Mouse (Mus musculus) liver, embryonic 14.5 days (tissue): Measurements from ENCODE around the gene Cmas. TPM values are rescaled to one million over a fixed set of nuclear protein-coding genes. Genes with fewer than 3 reads are reported as not detected.

Experiments
- ATAC-seq: fragments of 200-750 bp; cut with Nextera tagmentation; 2 replicates; pipeline ENCODE4 v1.8.0; 2017; ENCODE audit warnings: moderate number of reproducible peaks, mild to moderate bottlenecking, moderate library complexity; ENCODE audit not compliant: insufficient read depth
- DNase-seq, 3 experiments: peaks; one replicate each; pipeline ENCODE4 v3.0.0-alpha.2; 2012 to 2013; ENCODE audit warnings: low read depth in 3 of 3, low spot score in 3 of 3
- H3K27ac ChIP-seq: fragments of 300-500 bp; sonication (generic); 2 replicates; pipeline ENCODE4 v1.5.1; 2014; ENCODE audit warnings: moderate library complexity, mild to moderate bottlenecking, control low read depth, inconsistent platforms
- H3K27me3 ChIP-seq: fragments of 300-500 bp; sonication (generic); 2 replicates; pipeline ENCODE4 v1.6.1; 2014; ENCODE audit warnings: mild to moderate bottlenecking, low read length, moderate library complexity; ENCODE audit not compliant: control insufficient read depth, insufficient read depth
- H3K36me3 ChIP-seq: fragments of 300-500 bp; sonication (generic); replicated peaks from 2 replicates; pipeline ENCODE4 v1.6.1; 2014; ENCODE audit warnings: low read depth; ENCODE audit not compliant: control insufficient read depth, insufficient read depth
- H3K4me1 ChIP-seq, 2 experiments: fragments of 200-500 bp in 1 of 2; fragments of 300-500 bp in 1 of 2; sonication (generic) in 1 of 2; replicated peaks; 2 replicates each; pipeline ENCODE4 v1.6.1; 2012 to 2014; ENCODE audit warnings: antibody characterized with exemption in 1 of 2, inconsistent platforms in 1 of 2, low read length in 1 of 2; ENCODE audit not compliant: control insufficient read depth in 2 of 2, insufficient read depth in 2 of 2
- H3K4me2 ChIP-seq: fragments of 300-500 bp; sonication (generic); 2 replicates; pipeline ENCODE4 v1.6.1; 2014; ENCODE audit warnings: low read depth, mild to moderate bottlenecking, control low read depth, moderate library complexity
- H3K4me3 ChIP-seq, 2 experiments: fragments of 200-500 bp in 1 of 2; fragments of 300-500 bp in 1 of 2; sonication (generic) in 1 of 2; 2 replicates each; pipeline ENCODE4 v1.5.1; 2012 to 2014; ENCODE audit warnings: low read depth in 2 of 2, low read length in 2 of 2, mild to moderate bottlenecking in 2 of 2, control low read depth in 1 of 2, inconsistent platforms in 1 of 2, moderate library complexity in 1 of 2; ENCODE audit not compliant: insufficient read depth in 1 of 2
- H3K9ac ChIP-seq: fragments of 300-500 bp; sonication (generic); replicated peaks from 2 replicates; pipeline ENCODE4 v1.6.1; 2014; ENCODE audit warnings: mild to moderate bottlenecking, control low read depth, moderate library complexity
- H3K9me3 ChIP-seq: fragments of 300-500 bp; sonication (generic); 2 replicates; pipeline ENCODE4 v1.6.1; 2016; ENCODE audit warnings: low read length, mixed read lengths; ENCODE audit not compliant: control insufficient read depth
- CTCF ChIP-seq: IDR thresholded peaks from 2 replicates; pipeline ENCODE4 v1.5.1; 2016; ENCODE audit warnings: antibody characterized with exemption, low read depth, control low read depth
- EP300 ChIP-seq: IDR thresholded peaks from 2 replicates; pipeline ENCODE4 v1.6.1; 2016; ENCODE audit warnings: antibody characterized with exemption, low read depth
- WGBS: fragments of 180-500 bp; shearing (Covaris S2); extraction: QIAGEN DNeasy Blood & Tissue Kit; methylation state at CpG from one replicate; pipeline ENCODE4 v1.1.7; 2014; ENCODE audit not compliant: insufficient replicate concordance; 5-methylcytosine and 5-hydroxymethylcytosine counted together
- polyA plus RNA-seq, 2 experiments: library from polyadenylated mRNA; depleted of rRNA in 1 of 2; stranded (reverse) in 1 of 2; unstranded in 1 of 2; fragments of >200 nt; fragmentation: Nextera tagmentation in 1 of 2; extraction: Ambion mirVana in 1 of 2; gene quantifications; 2 replicates each; pipeline versions ENCODE4 v1.2.1 to v1.2.3; 2012 to 2014

Cmas gene
- polyA plus RNA-seq, 2 experiments, result 80.7 to 176 TPM

GRCm38 (mm10) chr6:142795655-142796441 is 39.4 kb downstream of the Cmas start:
- Histone ChIP-seq H3K4me1 (peaks cover 0 to 10% of the 10 kb centered on the region in 2 experiments; a peak in 2 of 4 replicates), H3K36me3 (no peaks in the 10 kb centered on the region), H3K4me2 (no peak overlapping the region), H3K27me3 (no peaks in the 10 kb centered on the region), H3K27ac (no peak overlapping the region), H3K4me3 (no peak overlapping the region), H3K9me3 (no peaks in the 10 kb centered on the region), H3K9ac (no peak overlapping the region)
- no peak for ATAC-seq
- no peak for DNase-seq
- no peak for TF ChIP-seq CTCF
- TF ChIP-seq EP300, result no peak
- 64% methylated on average over 15 of the region's 15 CpGs for WGBS

- H3K27me3 ChIP-seq, result no peaks in the 10 kb centered on the region
- no peak overlapping the region for H3K27ac ChIP-seq
- no peaks in the 10 kb centered on the region for H3K36me3 ChIP-seq
- no peak overlapping the region for H3K4me2 ChIP-seq
- H3K4me1 ChIP-seq, result peaks cover 0 to 14% of the 10 kb centered on the region in 2 experiments; a peak in 2 of 4 replicates
- H3K9ac ChIP-seq, result no peak overlapping the region
- H3K4me3 ChIP-seq, result no peak overlapping the region
- 45% methylated on average over 1 of the region's 1 CpGs for WGBS
- no peaks in the 10 kb centered on the region for H3K9me3 ChIP-seq
- DNase-seq (no peak), ATAC-seq (no peak)
- TF ChIP-seq CTCF, result no peak
- no peak for TF ChIP-seq EP300
Measured at GRCm38 (mm10) chr6:142797996-142798395, 41.5 kb downstream of the Cmas start.

- ATAC-seq (no peak), DNase-seq (no peak)
- TF ChIP-seq EP300, result peak; percentile 25; the same call in 1 of the 2 replicates
- no peak for TF ChIP-seq CTCF
- H3K9ac ChIP-seq, result no peak overlapping the region
- no peak overlapping the region for H3K4me3 ChIP-seq
- no peaks in the 10 kb centered on the region for H3K36me3 ChIP-seq
- WGBS, result 40% methylated on average over 9 of the region's 9 CpGs
- no peak overlapping the region for H3K27ac ChIP-seq
- no peak overlapping the region for H3K4me2 ChIP-seq
- H3K4me1 ChIP-seq, result peaks cover 0 to 14% of the 10 kb centered on the region in 2 experiments; a peak in 2 of 4 replicates
- H3K9me3 ChIP-seq, result no peaks in the 10 kb centered on the region
- H3K27me3 ChIP-seq, result no peaks in the 10 kb centered on the region
Measured at GRCm38 (mm10) chr6:142798837-142799236, 42.4 kb downstream of the Cmas start.

GRCm38 (mm10) chr6:142799704-142800374 is 43.4 kb downstream of the Cmas start:
- H3K36me3 ChIP-seq, result no peaks in the 10 kb centered on the region
- TF ChIP-seq CTCF (no peak), EP300 (no peak)
- no peak overlapping the region for H3K4me2 ChIP-seq
- 42% methylated on average over 7 of the region's 7 CpGs for WGBS
- no peak for DNase-seq
- H3K4me3 ChIP-seq, result no peak overlapping the region
- H3K9me3 ChIP-seq, result no peaks in the 10 kb centered on the region
- H3K9ac ChIP-seq, result no peak overlapping the region
- H3K27ac ChIP-seq, result no peak overlapping the region
- H3K27me3 ChIP-seq, result no peaks in the 10 kb centered on the region
- ATAC-seq, result peak; percentile 41
- peaks cover 0 to 14% of the 10 kb centered on the region in 2 experiments; a peak in 2 of 4 replicates for H3K4me1 ChIP-seq

- peaks cover 0 to 15% of the 10 kb centered on the region in 2 experiments; a peak in 2 of 4 replicates for H3K4me1 ChIP-seq
- no peak overlapping the region for H3K9ac ChIP-seq
- no peaks in the 10 kb centered on the region for H3K36me3 ChIP-seq
- TF ChIP-seq EP300, result no peak
- H3K4me2 ChIP-seq, result no peak overlapping the region
- no peaks in the 10 kb centered on the region for H3K27me3 ChIP-seq
- no peak for ATAC-seq
- no peak overlapping the region for H3K27ac ChIP-seq
- H3K4me3 ChIP-seq, result no peak overlapping the region
- DNase-seq, result no peak
- 69% methylated on average over 5 of the region's 5 CpGs for WGBS
- H3K9me3 ChIP-seq, result no peaks in the 10 kb centered on the region
Measured at GRCm38 (mm10) chr6:142801687-142802086, 45.2 kb downstream of the Cmas start.
